Mouse (Mus musculus) cortical plate, adult 2 months (tissue): ENCODE measurements at regions not wholly inside any gene's neighbourhood (a gene's known extent, or its start where the extent isn't known, plus 50 kb on each side); places are given as distances from the start of the nearest gene placed in this dataset.

Experiments
- H3K27ac ChIP-seq: fragments of 200-500 bp; 2 replicates; pipeline ENCODE4 v1.5.1; 2012; ENCODE audit warnings: low read length, control low read depth, inconsistent platforms; ENCODE audit not compliant: insufficient read depth
- H3K4me1 ChIP-seq: fragments of 200-500 bp; 2 replicates; pipeline ENCODE4 v1.6.1; 2011; ENCODE audit warnings: low read length; ENCODE audit not compliant: control insufficient read depth, insufficient read depth
- H3K4me3 ChIP-seq: fragments of 200-500 bp; 2 replicates; pipeline ENCODE4 v1.5.1; 2011; ENCODE audit warnings: mild to moderate bottlenecking, low read length, control low read depth; ENCODE audit not compliant: insufficient read depth
- CTCF ChIP-seq: fragments of 200-500 bp; IDR thresholded peaks from 2 replicates; pipeline ENCODE4 v1.5.1; 2011; ENCODE audit warnings: mild to moderate bottlenecking, control low read depth, low read length; ENCODE audit not compliant: insufficient read depth; ENCODE audit errors: extremely low read depth
- POLR2A ChIP-seq: fragments of 200-500 bp; IDR thresholded peaks from 2 replicates; pipeline ENCODE4 v1.6.1; 2011; ENCODE audit warnings: mild to moderate bottlenecking, low read length, control low read depth; ENCODE audit not compliant: insufficient read depth; ENCODE audit errors: extremely low read depth

DNA sequence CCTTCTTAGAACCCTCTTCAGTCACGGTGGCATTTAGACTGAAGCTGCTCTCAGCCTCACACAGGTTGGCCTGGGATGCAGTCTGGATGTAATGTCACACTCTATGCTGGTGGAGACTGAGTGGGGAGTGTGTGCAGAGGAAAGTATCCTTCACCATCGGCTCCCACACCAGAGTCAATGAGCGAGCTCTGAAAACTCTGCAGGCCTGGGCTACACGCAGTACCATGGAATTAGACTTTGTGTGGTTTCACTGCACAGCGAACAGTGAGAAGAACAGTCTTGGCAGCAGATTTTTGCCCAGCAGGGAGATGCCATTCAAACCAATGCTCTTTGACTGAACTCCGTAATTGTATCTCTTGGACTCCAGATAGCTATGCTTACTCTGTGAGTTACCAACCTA lies 142.8 kb upstream of the Gadl1 start:
- H3K4me1 ChIP-seq, result no peaks in the 10 kb centered on the region
- TF ChIP-seq CTCF, result no peak
- TF ChIP-seq POLR2A, result no peak
- H3K27ac ChIP-seq, result no peak overlapping the region
- no peak overlapping the region for H3K4me3 ChIP-seq

DNA sequence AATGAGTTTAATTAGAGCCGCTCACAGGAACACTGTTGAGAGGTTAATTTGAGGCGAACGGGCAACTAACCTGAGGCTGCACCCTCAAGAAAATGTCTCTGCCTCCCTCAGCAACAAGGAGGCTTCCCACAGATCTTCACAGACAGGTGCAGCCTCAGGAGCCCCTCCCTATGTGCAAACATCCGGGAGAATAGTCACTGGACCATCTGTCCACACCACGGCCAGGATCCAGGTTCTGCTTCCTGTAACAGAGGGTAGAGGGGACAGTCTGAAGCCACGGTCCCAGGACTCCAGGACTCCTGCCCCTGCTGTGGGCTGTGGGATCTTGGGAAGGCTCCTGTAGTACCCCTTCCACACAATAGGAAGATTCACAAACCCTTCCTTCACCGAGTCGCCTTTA lies 134.1 kb upstream of the Gadl1 start:
- TF ChIP-seq POLR2A, result no peak
- Histone ChIP-seq H3K4me1 (no peaks in the 10 kb centered on the region), H3K4me3 (no peak overlapping the region), H3K27ac (no peak overlapping the region)

GRCm38 (mm10) chr9:115775858-115776257 lies 133.4 kb upstream of the Gadl1 start:
- Histone ChIP-seq H3K4me1 (no peaks in the 10 kb centered on the region), H3K4me3 (no peak overlapping the region), H3K27ac (no peak overlapping the region)
- no peak for TF ChIP-seq CTCF
- TF ChIP-seq POLR2A, result no peak

DNA sequence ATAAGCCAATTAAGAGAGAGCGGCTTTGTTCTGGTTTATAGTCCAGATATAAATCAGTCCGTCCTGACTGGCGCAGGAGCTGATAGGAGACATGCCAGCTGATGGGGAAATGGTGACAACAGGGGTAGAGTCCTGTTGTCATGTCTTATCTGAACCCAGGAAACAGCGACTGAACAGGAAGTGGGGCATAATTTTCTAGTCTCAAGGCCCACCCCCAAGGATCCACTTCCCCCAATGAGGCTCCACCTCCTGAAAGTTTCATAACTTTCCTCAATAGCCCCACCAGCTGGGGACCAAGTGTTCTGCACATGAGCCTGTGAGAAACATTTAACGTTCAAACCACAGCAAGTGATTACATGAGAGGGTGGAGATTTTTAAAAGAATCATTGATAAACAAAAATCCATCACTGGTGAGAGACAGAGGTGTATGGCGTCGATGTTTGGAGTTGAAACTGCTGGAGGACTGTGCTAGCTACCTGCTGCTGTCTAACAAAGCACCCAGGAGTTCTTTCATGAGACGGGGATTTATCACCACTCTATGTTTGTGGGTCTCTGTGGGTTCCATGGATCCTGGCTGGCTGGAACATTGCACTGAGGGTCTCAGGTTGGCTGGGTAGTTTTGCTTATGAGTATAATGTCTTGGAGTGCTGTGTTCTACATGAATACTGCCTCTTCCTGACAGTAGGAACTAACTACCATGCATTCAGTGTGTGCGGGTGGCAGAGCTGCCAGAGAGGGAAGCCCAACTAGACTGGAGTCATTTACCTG lies 132.0 kb upstream of the Gadl1 start:
- no peak overlapping the region for H3K27ac ChIP-seq
- no peak overlapping the region for H3K4me3 ChIP-seq
- no peaks in the 10 kb centered on the region for H3K4me1 ChIP-seq
- no peak for TF ChIP-seq CTCF
- no peak for TF ChIP-seq POLR2A

- Histone ChIP-seq H3K4me1 (no peaks in the 10 kb centered on the region), H3K4me3 (no peak overlapping the region), H3K27ac (no peak overlapping the region)
- TF ChIP-seq CTCF (no peak), POLR2A (no peak)
Measured at GRCm38 (mm10) chr9:115778862-115779261, 130.4 kb upstream of the Gadl1 start.

DNA sequence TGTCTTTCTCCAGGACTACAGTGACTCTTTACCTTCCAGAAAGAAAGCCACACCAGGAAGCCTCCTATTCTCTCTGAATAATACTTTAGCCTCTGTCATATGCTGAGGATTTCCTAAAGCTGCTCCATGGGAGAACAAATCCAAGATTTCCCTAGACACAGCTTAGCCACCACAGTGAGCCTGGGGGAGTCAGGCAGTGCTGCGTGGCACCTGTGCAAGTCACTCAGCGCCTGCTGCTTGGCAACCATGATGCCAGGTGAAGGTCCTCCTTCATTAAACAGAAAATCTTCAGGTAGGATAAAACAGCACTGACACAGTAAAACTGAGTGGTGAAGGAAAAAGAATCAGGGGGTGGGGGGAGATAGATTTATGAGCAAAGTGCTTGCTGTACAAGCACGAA lies 109.9 kb upstream of the Gadl1 start:
- Histone ChIP-seq H3K4me3 (no peak overlapping the region), H3K27ac (no peak overlapping the region), H3K4me1 (no peaks in the 10 kb centered on the region)
- TF ChIP-seq POLR2A, result no peak
- no peak for TF ChIP-seq CTCF

- Histone ChIP-seq H3K27ac (no peak overlapping the region), H3K4me3 (no peak overlapping the region), H3K4me1 (no peaks in the 10 kb centered on the region)
- no peak for TF ChIP-seq POLR2A
- no peak for TF ChIP-seq CTCF
Measured at GRCm38 (mm10) chr9:115800624-115801023, 108.6 kb upstream of the Gadl1 start.

DNA sequence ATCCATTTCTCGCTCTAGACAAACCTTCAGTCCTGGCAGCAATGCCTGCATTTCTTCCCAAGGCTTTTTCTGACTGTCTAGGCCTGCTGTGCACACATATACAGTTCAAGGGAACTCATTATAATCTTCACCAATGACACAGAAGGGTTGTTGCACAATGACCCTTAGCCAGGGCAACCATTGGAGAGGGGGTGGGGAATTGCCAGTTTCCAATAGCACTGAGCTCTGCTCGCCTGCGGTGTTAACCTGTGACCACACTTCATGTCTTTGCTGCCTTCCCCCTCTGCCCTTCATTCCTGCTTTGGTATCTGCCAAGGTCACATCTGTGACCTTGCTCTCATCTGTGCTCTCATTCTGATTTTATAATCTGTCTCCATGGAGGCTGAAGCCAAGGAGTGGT lies 106.2 kb upstream of the Gadl1 start:
- no peaks in the 10 kb centered on the region for H3K4me1 ChIP-seq
- no peak overlapping the region for H3K4me3 ChIP-seq
- TF ChIP-seq POLR2A (no peak), CTCF (no peak)
- H3K27ac ChIP-seq, result no peak overlapping the region

DNA sequence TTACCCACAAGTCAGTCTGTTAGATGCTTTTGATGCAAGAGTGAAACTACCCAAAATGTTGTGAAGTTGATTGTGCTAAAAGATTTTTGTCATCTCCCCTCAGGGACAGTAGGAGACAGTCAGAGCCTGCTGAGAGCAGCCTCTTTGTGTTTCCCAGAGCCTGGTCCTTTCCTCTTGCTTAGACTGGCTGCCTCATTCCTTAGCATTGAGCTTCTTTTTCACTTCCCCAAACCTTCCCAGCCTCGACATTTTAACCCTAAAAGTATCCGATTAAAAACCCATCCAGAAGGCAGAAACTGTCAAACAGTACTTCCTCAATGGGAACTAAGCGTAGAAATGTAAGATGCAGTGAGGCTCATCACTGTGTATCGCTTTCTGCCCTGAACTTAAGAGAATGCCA lies 104.0 kb upstream of the Gadl1 start:
- no peak for TF ChIP-seq POLR2A
- no peak for TF ChIP-seq CTCF
- H3K27ac ChIP-seq, result no peak overlapping the region

DNA sequence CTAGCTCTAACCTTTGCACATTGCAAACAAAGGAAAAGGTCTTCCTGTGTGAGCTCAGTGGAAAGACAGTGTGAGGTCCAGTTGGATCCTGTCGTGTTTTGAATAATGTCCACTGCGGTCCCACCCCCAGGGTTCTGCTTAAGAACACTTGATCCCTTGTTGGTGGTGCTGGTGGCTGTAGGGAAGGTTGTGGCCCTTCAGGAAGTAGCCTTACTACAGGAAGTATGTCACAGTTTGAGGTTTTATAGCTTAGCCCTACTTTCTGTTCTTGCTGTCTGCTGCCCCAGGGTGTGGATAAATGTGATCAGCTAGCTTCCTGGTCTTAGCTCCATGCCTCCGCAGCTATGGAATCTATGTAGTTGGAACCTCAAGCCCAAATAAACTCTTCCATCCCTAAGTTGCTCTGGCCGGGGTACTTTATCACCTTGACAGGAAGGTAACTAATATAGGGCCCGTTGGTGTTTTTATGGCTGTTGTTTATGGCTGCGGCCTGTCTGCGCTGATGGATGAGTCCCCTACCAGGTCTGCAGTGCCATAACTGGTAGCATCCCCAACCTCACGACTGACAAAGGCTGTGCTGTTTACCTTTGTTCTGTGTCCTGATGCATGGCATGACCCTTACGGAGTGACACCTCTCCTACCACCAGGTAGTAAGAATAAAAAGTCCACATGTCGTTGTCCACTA lies 103.1 kb upstream of the Gadl1 start:
- TF ChIP-seq CTCF (no peak), POLR2A (no peak)
- Histone ChIP-seq H3K27ac (no peak overlapping the region), H3K4me1 (no peaks in the 10 kb centered on the region), H3K4me3 (no peak overlapping the region)

More for the DNA sequence above, 104.0 kb upstream of the Gadl1 start:
- H3K4me3 ChIP-seq, result no peak overlapping the region
- no peaks in the 10 kb centered on the region for H3K4me1 ChIP-seq

GRCm38 (mm10) chr9:115840186-115840585 lies 69.1 kb upstream of the Gadl1 start:
- H3K4me1 ChIP-seq, result no peaks in the 10 kb centered on the region
- no peak for TF ChIP-seq POLR2A
- TF ChIP-seq CTCF, result no peak
- H3K4me3 ChIP-seq, result no peak overlapping the region
- H3K27ac ChIP-seq, result no peak overlapping the region
